Mouse (Mus musculus) limb, embryonic 10.5 days (tissue): ENCODE results near the gene Nat8f6. TPM values are rescaled to one million over a fixed set of nuclear protein-coding genes. Genes with fewer than 3 reads are reported as not detected.
A peak's percentile ranks its signal among the peaks of the same experiment; 100 is the strongest.
"Not testable (repeated sequence)": the region's sequence is repeated elsewhere in the genome, so short reads cannot be mapped to it uniquely, and the experiment has no call there.

Experiments
- DNase-seq: peaks from one replicate; pipeline ENCODE4 v3.0.0-alpha.2; 2017; ENCODE audit warnings: low spot score
- H3K27ac ChIP-seq: fragments of 300-500 bp; sonication (generic); 2 replicates; pipeline ENCODE4 v1.5.1; 2016; ENCODE audit warnings: mild to moderate bottlenecking
- H3K27me3 ChIP-seq: fragments of 300-500 bp; sonication (generic); 2 replicates; pipeline ENCODE4 v1.6.1; 2016; ENCODE audit warnings: low read depth, mild to moderate bottlenecking; ENCODE audit not compliant: poor library complexity, severe bottlenecking
- H3K36me3 ChIP-seq: fragments of 300-500 bp; sonication (generic); 2 replicates; pipeline ENCODE4 v1.6.1; 2016; ENCODE audit warnings: mild to moderate bottlenecking, moderate library complexity
- H3K4me1 ChIP-seq: fragments of 300-500 bp; sonication (generic); 2 replicates; pipeline ENCODE4 v1.6.1; 2016
- H3K4me3 ChIP-seq: fragments of 300-500 bp; sonication (generic); 2 replicates; pipeline ENCODE4 v1.5.1; 2016; ENCODE audit warnings: mild to moderate bottlenecking, moderate library complexity
- H3K9me3 ChIP-seq: fragments of 300-500 bp; sonication (generic); replicated peaks from 2 replicates; pipeline ENCODE4 v1.6.1; 2016; ENCODE audit warnings: mild to moderate bottlenecking
- WGBS: fragments of 180-500 bp; shearing (Covaris S2); methylation state at CpG from one replicate; pipeline ENCODE4 v1.1.7; 2016; 5-methylcytosine and 5-hydroxymethylcytosine counted together
- polyA plus RNA-seq: library from polyadenylated mRNA; unstranded; fragments of >200 nt; fragmentation: Nextera tagmentation; extraction: Ambion mirVana; gene quantifications from 2 replicates; pipeline ENCODE4 v1.2.1, GENCODE M21; 2016

Gene Nat8f6
- polyA plus RNA-seq, 1 experiment from 2014 or later, result not detected

DNA sequence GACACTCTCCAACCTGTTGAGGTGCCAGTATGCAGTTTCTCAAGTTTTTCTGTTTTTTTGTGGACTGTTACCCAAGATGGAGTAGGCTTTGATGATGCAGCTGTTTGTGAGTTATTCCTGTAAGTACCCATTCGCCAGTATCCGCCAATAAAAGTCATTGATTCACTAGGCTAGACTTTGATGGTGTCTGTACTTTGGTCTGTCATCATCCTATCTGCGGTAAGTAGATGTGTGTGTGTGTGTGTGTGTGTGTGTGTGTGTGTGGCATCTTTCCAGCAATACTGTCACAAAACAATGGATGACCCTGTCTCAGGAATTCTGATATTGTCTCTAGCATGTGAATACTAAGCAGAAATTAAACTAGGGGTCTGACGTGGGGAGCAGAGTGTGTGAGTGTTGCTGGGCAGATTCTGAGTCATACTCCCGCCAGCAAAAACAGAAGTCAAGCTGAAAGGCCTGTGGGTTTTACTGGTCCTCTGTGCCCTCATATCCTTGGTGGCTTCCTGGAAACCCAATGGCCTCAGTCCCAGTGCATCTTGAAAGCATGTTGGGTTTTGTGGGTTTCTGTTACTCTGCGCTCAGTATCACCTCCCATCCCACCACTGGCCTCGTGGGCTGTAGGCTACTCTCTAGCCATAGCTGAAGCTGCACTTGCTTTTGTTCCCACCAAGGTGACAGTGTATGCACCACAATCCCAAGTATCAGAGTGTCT is 30.5 kb upstream of the Nat8f6 start:
- Histone ChIP-seq H3K4me1 (peaks cover 3% of the 10 kb centered on the region; the same call in 1 of the 2 replicates), H3K27ac (no peak overlapping the region), H3K27me3 (no peaks in the 10 kb centered on the region), H3K4me3 (no peak overlapping the region), H3K9me3 (no peaks in the 10 kb centered on the region), H3K36me3 (no peaks in the 10 kb centered on the region)
- no peak for DNase-seq
- WGBS, result 94% methylated on average over 7 of the region's 7 CpGs

DNA sequence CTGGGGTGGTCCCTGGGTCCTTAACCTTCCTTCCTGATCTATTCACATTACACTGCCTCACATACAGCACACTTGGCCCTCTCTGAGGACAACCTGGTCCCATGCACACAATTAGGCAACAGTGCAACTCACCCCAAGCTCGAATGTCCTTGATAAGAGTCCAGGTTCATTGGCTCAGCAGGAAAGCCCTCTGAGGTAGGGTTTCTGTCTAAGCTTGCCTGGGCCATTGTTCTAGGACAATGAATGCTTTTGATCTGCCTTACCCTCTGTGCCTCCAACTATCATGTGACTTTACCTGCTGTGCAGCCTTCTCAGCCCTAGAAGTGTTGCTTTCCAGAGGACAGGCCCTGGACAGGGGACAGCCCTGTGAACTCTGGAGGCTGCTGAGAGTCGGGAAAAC is 28.5 kb upstream of the Nat8f6 start:
- H3K36me3 ChIP-seq, result no peaks in the 10 kb centered on the region
- H3K4me1 ChIP-seq, result peaks cover under 1% of the 10 kb centered on the region; the same call in 1 of the 2 replicates
- no peaks in the 10 kb centered on the region for H3K27me3 ChIP-seq
- no peak for DNase-seq
- WGBS, result 58% methylated on average over 2 of the region's 2 CpGs
- no peak overlapping the region for H3K4me3 ChIP-seq
- 0 out of 2 replicates have a peak overlapping the region, but pooled peaks have one; percentile 0 for H3K27ac ChIP-seq
- H3K9me3 ChIP-seq, result no peaks in the 10 kb centered on the region

DNA sequence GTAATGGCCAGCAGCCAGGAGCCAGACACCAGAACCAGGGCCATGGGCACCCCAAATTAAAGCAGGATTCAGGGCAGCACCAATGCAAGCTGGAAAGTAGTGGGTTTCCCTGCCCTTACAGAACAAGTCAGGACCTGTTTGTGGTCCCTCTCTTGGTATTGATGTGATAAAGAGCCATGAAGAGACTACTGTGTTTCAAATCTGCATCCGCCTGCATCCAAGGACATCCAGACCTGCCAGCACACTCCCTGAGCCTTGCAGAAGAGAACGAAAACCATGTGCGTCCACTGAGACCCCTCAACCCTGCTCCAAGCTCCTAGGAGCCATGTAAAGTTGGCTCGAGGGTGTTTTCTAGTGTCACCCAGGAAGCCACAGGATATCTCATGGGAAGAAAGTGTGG is 27.4 kb upstream of the Nat8f6 start:
- Histone ChIP-seq H3K4me1 (no peaks in the 10 kb centered on the region), H3K27me3 (no peaks in the 10 kb centered on the region), H3K36me3 (no peaks in the 10 kb centered on the region), H3K4me3 (no peak overlapping the region), H3K9me3 (no peaks in the 10 kb centered on the region), H3K27ac (no peak overlapping the region)
- DNase-seq, result no peak
- 85% methylated on average over 4 of the region's 4 CpGs for WGBS

DNA sequence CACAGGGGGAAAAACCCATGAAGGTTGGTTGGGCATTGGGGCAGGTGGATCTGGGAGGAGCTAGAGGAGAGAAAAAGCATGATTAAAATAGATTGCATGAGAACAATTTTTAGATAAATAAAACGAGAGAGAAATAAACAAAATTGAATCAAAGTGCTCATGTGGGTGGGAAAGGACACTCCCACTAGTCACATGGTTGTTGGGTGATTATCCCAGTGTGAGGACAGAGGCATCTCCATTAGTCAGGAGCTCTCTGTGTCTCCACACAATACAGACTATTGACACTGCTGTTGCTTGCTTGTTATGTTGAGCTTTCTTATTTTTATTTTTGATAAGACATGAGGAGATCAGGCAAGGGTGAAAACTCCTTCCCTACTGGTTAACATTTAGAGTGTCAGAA is 26.2 kb upstream of the Nat8f6 start:
- WGBS, result 63% methylated on average over 1 of the region's 1 CpGs
- Histone ChIP-seq H3K27me3 (no peaks in the 10 kb centered on the region), H3K4me3 (no peak overlapping the region), H3K36me3 (no peaks in the 10 kb centered on the region), H3K4me1 (no peaks in the 10 kb centered on the region), H3K27ac (no peak overlapping the region), H3K9me3 (no peaks in the 10 kb centered on the region)
- no peak for DNase-seq

DNA sequence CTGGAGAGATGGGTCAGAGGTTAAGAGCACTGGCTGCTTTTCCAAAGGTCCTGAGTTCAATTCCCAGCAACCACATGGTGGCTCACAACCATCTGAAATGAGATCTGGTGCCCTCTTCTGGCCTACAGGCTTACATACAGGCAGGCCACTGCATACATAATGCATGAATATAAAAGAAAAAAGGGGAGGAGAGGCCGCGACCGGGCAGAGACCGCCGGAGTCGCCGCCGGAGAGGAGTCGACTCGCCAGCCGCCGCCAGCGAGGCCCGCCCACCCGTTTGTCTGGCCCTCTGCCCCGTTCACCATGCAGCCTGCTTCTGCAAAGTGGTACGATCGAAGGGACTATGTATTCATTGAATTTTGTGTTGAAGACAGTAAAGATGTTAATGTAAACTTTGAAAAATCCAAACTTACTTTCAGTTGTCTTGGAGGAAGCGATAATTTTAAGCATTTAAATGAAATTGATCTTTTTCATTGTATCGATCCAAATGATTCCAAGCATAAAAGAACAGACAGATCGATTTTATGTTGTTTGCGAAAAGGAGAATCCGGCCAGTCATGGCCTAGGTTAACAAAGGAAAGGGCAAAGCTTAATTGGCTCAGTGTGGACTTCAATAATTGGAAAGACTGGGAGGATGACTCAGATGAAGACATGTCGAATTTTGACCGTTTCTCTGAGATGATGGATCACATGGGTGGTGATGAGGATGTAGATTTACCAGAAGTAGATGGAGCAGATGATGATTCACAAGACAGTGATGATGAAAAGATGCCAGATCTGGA is 23.1 kb upstream of the Nat8f6 start:
- not testable (repeated sequence) for H3K36me3 ChIP-seq, H3K4me1 ChIP-seq
- 65% methylated on average over 25 of the region's 25 CpGs for whole genome bisulfite sequencing

DNA sequence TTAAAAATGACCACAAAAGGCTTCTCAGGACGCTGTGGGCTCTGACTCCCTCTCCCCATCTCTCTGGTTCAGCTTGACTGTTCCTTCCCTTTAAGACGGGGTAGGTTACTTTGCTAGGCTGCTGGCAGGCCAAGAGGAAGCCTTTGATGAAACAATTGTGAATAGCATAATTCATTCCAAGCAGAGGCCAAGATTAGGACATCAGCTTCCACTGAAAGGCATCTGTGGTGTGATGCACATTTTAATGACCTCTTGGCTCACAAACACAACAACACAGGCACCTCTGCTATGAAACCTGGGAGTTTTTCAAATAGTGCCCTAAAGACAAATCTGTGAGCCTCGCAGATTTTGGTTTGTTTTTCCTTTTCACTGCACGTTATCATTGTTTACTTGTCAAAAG is 19.2 kb upstream of the Nat8f6 start:
- Histone ChIP-seq H3K36me3 (no peaks in the 10 kb centered on the region), H3K27ac (no peak overlapping the region), H3K9me3 (no peaks in the 10 kb centered on the region), H3K4me3 (no peak overlapping the region), H3K4me1 (0 out of 2 replicates have a peak, but pooled peaks cover 4% of the 10 kb centered on the region), H3K27me3 (no peaks in the 10 kb centered on the region)
- DNase-seq, result no peak
- 73% methylated on average over 4 of the region's 4 CpGs for WGBS

More for the DNA sequence above, 23.1 kb upstream of the Nat8f6 start:
- DNase-seq, H3K27ac ChIP-seq, H3K9me3 ChIP-seq, H3K4me3 ChIP-seq, H3K27me3 ChIP-seq: not testable (repeated sequence)

DNA sequence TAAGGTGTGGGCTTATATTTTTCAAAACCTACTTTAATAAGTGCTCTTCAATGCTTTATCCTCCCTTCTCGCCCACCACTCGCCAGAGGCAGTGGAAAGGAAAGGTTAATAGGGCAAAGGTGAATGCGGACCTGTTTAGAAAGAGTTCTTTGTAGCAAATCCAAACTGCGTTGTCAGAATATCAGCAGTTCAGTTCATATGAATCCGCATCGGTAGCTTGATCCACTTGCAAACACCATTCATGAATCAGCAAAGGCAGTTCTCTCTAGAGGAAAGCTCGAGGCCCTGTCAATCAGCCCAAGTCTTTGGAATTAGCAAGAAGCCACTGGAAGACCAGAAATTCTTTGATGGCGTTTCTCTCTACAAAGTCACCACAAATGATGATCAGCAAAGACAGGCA is 17.9 kb upstream of the Nat8f6 start:
- 79% methylated on average over 8 of the region's 8 CpGs for WGBS
- Histone ChIP-seq H3K27me3 (no peaks in the 10 kb centered on the region), H3K27ac (no peak overlapping the region), H3K4me1 (0 out of 2 replicates have a peak, but pooled peaks cover 4% of the 10 kb centered on the region), H3K9me3 (no peaks in the 10 kb centered on the region), H3K4me3 (no peak overlapping the region), H3K36me3 (no peaks in the 10 kb centered on the region)
- DNase-seq, result no peak

DNA sequence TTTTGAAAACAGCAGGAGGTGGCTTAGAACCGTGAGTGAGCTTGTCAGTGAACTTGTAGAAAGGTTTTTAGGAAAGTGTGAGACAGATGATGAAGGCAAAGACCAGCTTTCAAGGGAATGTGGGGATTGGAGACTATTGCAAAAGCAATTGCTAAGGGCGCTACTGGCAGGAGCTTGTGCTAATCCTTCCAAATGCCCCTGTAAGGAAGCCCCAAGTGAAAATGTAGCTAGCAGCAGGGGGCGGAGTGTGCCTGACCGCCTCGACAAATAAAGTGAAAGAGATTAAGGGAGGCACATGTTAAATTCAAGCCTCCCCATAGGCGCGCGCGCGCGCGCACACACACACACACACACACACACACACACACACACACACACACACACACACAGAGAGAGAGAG is 16.6 kb upstream of the Nat8f6 start:
- not testable (repeated sequence) for H3K27ac ChIP-seq, H3K27me3 ChIP-seq, H3K4me3 ChIP-seq, H3K4me1 ChIP-seq, H3K36me3 ChIP-seq, H3K9me3 ChIP-seq
- 37% methylated on average over 10 of the region's 12 CpGs for WGBS
- peak; percentile 52 for DNase-seq

DNA sequence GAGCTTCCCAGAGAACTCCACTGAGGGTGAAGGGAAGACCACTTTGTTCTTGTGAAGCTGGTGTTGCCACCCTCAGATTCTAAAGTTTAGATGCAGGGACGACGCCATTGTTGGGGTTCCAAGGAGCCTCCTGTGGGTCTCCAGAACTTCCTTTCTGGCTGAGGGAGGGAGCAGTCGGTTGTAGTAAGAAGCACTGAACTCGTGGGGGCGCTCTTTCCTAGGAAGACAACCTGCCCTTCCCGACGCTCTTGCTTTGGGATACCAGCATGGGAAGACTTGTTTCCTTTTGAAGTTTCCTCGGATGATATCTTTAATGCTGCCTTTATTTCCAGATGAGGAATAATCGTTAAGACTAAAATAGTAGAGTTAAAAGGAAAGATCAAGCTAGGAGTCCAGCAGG is 16.1 kb upstream of the Nat8f6 start:
- not testable (repeated sequence) for H3K9me3 ChIP-seq
- DNase-seq, result peak; percentile 40
- WGBS, result 27% methylated on average over 9 of the region's 9 CpGs

DNA sequence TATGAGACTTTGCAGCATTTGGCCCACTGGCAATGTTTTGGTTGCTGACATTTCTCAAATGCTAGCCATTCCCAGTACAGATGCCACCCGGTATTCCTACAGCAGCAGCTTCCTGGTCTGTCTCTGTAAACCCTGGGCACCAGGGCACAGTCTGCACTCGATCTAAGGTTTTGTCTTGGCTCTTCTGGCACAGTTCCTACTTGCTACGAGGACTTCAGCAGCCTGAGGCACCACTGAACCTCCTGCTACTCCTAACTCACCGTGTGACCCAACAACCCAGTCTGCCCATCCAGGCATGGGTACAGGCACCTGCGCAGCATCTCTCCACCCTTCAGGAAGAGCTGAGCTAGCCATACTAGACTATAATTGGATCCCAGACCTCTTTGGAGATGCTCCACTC is 15.3 kb upstream of the Nat8f6 start:
- not testable (repeated sequence) for H3K36me3 ChIP-seq
- WGBS, result 88% methylated on average over 5 of the region's 5 CpGs

More for the DNA sequence above, 16.1 kb upstream of the Nat8f6 start:
- H3K27me3 ChIP-seq, H3K4me1 ChIP-seq, H3K4me3 ChIP-seq, H3K36me3 ChIP-seq, H3K27ac ChIP-seq: not testable (repeated sequence)

DNA sequence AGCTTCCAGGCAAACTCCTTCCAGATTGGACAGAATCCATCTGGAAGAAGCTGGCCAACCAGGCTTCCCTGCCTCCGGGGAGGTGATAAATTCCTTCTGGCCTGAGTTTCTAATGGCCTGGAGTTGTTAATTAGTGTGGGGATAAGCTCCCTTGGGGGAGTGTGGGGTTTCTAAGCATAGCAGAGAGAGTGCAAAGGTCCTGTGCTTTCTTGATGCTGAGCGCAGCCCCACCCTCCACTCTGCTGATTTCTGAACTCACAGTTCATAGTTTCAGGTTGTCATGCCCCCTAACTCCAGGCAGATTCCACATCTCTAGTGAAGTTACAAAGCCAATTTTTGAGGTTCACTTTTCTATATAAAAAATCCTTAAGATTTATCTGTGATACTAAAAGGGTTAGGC is 14.3 kb upstream of the Nat8f6 start:
- H3K9me3 ChIP-seq, H3K27ac ChIP-seq, H3K36me3 ChIP-seq, H3K4me1 ChIP-seq, H3K27me3 ChIP-seq, H3K4me3 ChIP-seq, DNase-seq: not testable (repeated sequence)
- WGBS, result 88% methylated on average over 1 of the region's 2 CpGs

More for the DNA sequence above, 15.3 kb upstream of the Nat8f6 start:
- H3K4me3 ChIP-seq, H3K27ac ChIP-seq, H3K4me1 ChIP-seq, DNase-seq, H3K9me3 ChIP-seq, H3K27me3 ChIP-seq: not testable (repeated sequence)

DNA sequence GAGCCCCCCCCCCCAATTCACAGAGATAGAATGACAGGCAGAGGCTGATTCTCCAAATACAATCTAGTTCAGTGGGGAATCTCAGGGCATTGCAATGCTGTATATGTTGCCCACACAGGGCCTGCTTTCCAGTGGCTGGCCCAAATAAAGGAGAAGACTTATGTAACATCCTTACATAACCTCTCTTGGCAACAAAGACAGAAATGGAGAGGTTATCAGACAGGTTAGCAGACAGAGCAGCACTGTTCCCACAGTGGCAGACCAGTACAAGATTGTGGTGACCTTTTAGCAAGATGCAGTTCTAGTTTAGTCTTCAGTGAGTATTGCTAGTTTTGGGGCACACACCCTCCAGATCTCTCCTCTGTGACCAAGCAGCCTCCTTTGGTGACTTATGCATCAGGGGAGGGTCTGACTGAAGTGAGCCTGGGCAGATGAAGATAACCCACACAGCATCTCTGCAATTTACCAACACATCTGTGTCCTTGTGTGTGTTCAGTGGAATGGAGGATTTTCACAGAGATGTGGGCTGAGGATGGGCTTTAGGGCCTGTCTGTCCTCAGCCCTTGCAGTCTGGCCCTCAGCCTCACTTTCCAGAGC is 13.8 kb upstream of the Nat8f6 start:
- H3K9me3 ChIP-seq, H3K36me3 ChIP-seq, H3K27ac ChIP-seq, H3K27me3 ChIP-seq, DNase-seq, H3K4me3 ChIP-seq, H3K4me1 ChIP-seq: not testable (repeated sequence)

DNA sequence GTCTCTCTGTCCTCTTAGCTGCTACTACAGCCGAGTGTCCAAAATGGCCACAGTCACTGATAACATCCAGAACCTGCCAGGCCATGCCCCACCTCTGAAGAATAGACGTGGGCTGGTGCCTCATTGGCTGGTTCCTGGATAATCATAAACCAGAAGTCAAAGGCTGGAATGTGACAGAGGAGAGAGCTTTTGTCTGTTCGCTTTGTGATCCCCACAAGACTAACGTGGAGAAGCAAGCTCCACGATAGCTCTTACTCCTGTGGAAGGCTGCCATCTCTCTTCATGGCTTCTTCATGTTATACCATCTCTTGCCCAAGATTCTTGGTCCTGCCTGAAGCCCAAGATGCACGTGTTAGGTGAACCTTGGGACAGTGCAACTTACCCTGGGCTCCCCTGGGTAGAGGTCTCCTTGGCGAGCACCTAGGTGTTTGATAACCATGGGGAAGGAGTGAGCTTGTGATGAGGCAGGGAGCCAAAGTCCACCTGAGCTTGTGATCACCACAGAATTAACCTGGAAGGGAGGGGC is 11.1 kb upstream of the Nat8f6 start, which contains the start of gene Nat8:
Nat8 (minus strand) TSS at position 287 of the 526 bp plus-strand sequence.
- H3K27me3 ChIP-seq, result no peaks in the 10 kb centered on the region
- 84% methylated on average over 7 of the region's 7 CpGs for WGBS

More for the DNA sequence above, 11.1 kb upstream of the Nat8f6 start, which contains the start of gene Nat8:
- Histone ChIP-seq H3K4me3 (no peak within 1 kb of the TSS), H3K4me1 (no peaks in the 10 kb centered on the region), H3K9me3 (no peaks in the 10 kb centered on the region), H3K27ac (no peak within 1 kb of the TSS), H3K36me3 (no peaks in the 10 kb centered on the region)
- DNase-seq, result no peak
